Mouse (Mus musculus): ENCODE results near the gene 1300017J02Rik. TPM values are rescaled to one million over a fixed set of nuclear protein-coding genes. Genes with fewer than 3 reads are reported as not detected.

1300017J02Rik gene
- total and polyA plus RNA-seq, 2 experiments from 2014 or later: 0.31 to 0.50 TPM

DNA sequence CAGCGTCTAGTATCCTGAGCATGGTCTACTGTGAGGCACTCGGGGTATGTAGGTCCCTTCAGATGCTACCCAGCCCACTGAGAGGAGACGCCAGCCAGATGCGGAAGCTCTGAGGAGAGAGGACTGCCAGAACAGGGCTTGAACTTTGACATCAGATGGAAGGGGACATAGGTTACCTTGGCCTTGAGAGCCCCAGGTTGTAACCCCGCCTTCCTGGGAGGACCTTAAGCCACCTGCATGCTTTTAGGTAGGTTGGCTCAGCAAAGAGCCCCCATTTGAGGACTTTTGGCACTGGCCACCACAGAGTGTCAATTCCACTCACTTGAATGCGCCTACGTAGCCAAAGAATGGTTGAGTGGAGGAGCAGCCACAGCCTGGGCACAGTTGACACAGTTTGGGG, 80.2 kb downstream of the 1300017J02Rik start:
- Histone ChIP-seq H3K36me3 (ENCODE audit: insufficient read depth, low read length) (no peaks in the 10 kb centered on the region), H3K27ac (no peak overlapping the region), H3K9ac (replicated peaks; ENCODE audit: low read length) (no peak overlapping the region), H3K4me1 (ENCODE audit: insufficient read depth, low read length) (no peaks in the 10 kb centered on the region), H3K4me3 (ENCODE audit: low read length) (no peak overlapping the region), H3K9me3 (ENCODE audit: low read length) (no peaks in the 10 kb centered on the region), H3K4me2 (ENCODE audit: low read depth, low read length) (no peak overlapping the region), H3K27me3 (ENCODE audit: insufficient read depth, low read length) (no peaks in the 10 kb centered on the region)
- DNase-seq (ENCODE audit: low spot score): no peak
- no peak for ATAC-seq
- 91% methylated on average over 7 of the region's 7 CpGs for WGBS
- no peak for TF ChIP-seq CTCF (IDR thresholded peaks at IDR 0.05; ENCODE audit: low read depth)

DNA sequence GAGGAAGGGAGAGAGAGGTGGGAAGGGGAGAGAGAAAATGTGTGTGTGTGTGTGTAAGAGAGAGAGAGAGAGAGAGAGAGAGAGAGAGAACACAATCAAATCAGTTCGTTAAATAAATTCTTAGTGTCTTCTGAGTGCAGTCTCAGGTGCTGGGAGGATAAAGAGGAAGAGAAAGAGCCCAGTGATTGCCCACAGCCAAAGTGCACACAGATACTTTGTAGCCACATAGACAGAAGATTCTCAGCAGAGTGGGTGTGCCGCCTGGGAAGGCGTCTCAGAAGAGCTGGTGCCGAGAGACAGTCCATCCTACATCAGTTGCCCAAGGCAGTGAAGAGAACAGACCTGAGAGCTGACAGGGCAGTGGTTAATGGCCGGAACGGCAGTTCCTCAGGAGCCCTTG, 90.6 kb downstream of the 1300017J02Rik start:
- no peaks in the 10 kb centered on the region for H3K36me3 ChIP-seq (ENCODE audit: insufficient read depth, low read length)
- no peak overlapping the region for H3K4me2 ChIP-seq (ENCODE audit: low read depth, low read length)
- H3K27ac ChIP-seq: no peak overlapping the region
- no peak for TF ChIP-seq CTCF (IDR thresholded peaks at IDR 0.05; ENCODE audit: low read depth)
- H3K4me3 ChIP-seq (ENCODE audit: low read length): no peak overlapping the region
- no peak overlapping the region for H3K9ac ChIP-seq (replicated peaks; ENCODE audit: low read length)
- WGBS: 92% methylated on average over 6 of the region's 6 CpGs
- no peaks in the 10 kb centered on the region for H3K4me1 ChIP-seq (ENCODE audit: insufficient read depth, low read length)
- no peak for ATAC-seq
- no peak for DNase-seq (ENCODE audit: low spot score)
- no peaks in the 10 kb centered on the region for H3K9me3 ChIP-seq (ENCODE audit: low read length)
- H3K27me3 ChIP-seq (ENCODE audit: insufficient read depth, low read length): no peaks in the 10 kb centered on the region

DNA sequence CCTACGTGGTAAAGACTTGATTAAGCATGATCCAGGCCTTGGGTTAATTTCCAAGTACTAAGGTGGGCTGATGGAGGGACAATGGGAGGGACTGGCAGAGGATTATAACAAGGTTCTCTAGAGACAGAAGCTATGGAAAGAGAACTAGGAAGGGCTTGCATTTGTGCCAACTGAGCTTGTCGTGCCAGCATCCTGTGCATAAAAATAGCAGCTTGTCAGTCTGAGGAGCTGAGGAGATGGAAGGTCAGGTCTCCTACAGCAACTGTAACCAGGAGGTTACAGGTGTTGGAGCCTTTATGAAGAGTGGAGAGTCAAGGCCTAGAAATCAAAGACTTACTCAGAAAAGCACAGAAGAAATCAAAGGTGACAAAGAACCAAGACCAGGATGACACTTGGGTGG, 91.3 kb downstream of the 1300017J02Rik start:
- H3K4me2 ChIP-seq (ENCODE audit: low read depth, low read length): no peak overlapping the region
- DNase-seq (ENCODE audit: low spot score): no peak

DNA sequence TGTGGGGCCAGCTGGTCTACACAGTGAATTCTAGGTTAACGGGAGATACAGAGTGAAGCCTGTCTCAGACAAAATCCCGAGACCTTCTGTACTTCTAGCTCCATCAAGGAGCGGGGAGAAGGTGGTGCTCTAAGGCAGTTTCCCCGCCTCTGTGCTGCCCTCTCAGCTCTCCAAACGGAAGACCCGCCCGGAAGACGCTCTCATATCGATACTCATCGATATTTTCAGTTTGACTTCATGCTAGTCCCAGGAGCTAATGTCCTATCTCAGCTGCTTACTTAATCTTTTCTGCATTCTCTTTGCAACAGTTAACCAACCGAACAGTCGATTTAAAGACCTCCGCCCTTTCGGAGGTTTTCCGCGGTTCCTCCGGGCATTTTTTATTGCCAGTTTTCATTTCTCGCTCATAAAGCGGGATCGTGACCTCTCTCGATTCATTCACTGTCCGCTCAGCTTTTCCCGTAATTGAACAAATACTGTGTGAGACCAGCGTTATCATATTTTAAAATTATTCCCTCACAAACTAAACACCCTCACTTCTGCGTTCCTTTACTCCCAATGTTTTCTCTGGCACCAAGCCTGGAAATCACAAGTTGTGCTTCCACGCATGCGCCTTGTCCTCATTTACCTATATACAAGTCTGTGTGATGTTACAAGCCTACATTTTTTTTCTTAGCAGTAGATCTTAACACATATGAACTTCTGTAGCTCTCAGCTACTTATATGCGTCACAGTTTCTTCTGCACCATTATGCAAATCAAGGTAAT, 92.0 kb downstream of the 1300017J02Rik start:
- Histone ChIP-seq H3K4me3 (ENCODE audit: low read length) (peak overlapping the region; percentile 8; the same call in 1 of the 2 replicates), H3K4me1 (ENCODE audit: insufficient read depth, low read length) (no peaks in the 10 kb centered on the region), H3K9me3 (ENCODE audit: low read length) (no peaks in the 10 kb centered on the region), H3K27ac (no peak overlapping the region), H3K36me3 (ENCODE audit: insufficient read depth, low read length) (no peaks in the 10 kb centered on the region), H3K4me2 (ENCODE audit: low read depth, low read length) (0 out of 2 replicates have a peak overlapping the region, but pooled peaks have one; percentile 3), H3K27me3 (ENCODE audit: insufficient read depth, low read length) (no peaks in the 10 kb centered on the region), H3K9ac (replicated peaks; ENCODE audit: low read length) (no peak overlapping the region)
- ATAC-seq (no peak), DNase-seq (ENCODE audit: low spot score) (no peak)
- TF ChIP-seq CTCF (IDR thresholded peaks at IDR 0.05; ENCODE audit: low read depth): no peak
- WGBS: 70% methylated on average over 28 of the region's 28 CpGs

More for the DNA sequence above, 91.3 kb downstream of the 1300017J02Rik start:
- Histone ChIP-seq H3K4me1 (ENCODE audit: insufficient read depth, low read length) (no peaks in the 10 kb centered on the region), H3K27ac (no peak overlapping the region), H3K4me3 (ENCODE audit: low read length) (no peak overlapping the region), H3K36me3 (ENCODE audit: insufficient read depth, low read length) (no peaks in the 10 kb centered on the region), H3K27me3 (ENCODE audit: insufficient read depth, low read length) (no peaks in the 10 kb centered on the region), H3K9me3 (ENCODE audit: low read length) (no peaks in the 10 kb centered on the region), H3K9ac (replicated peaks; ENCODE audit: low read length) (no peak overlapping the region)
- 45% methylated on average over 2 of the region's 2 CpGs for WGBS
- ATAC-seq: no peak
- no peak for TF ChIP-seq CTCF (IDR thresholded peaks at IDR 0.05; ENCODE audit: low read depth)

DNA sequence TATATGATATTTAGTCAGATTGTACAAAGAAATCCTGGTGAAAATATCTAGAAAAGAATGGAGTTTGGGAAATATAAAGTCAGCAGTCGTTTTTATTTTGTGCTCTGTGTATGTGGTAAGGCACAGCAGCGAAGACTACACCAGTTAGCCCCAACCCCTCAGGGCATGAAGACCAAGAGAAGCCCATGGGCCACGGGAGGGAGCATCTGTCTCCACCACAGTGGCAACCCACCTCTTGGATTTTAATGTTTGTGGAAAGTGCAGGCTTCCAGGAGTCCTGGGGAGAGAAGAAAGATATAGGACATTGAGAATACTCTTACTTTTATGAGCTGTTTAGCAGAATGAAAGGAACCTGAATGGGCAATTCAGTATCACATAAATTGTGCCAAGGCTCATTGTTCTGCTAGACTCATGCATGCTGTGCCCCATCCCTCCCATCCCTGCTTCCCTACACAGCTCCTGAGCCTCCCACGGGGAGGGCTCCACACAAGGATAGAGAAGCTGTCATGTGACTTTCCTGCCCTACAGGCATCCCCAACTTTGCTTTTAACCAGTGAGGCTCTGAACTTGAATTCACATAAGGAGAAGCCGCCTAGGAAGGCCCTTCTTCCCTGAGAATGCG, 96.0 kb downstream of the 1300017J02Rik start:
- Histone ChIP-seq H3K4me2 (ENCODE audit: low read depth, low read length) (no peak overlapping the region), H3K9me3 (ENCODE audit: low read length) (no peaks in the 10 kb centered on the region), H3K4me3 (ENCODE audit: low read length) (no peak overlapping the region), H3K9ac (replicated peaks; ENCODE audit: low read length) (no peak overlapping the region), H3K4me1 (ENCODE audit: insufficient read depth, low read length) (no peaks in the 10 kb centered on the region), H3K36me3 (ENCODE audit: insufficient read depth, low read length) (no peaks in the 10 kb centered on the region), H3K27ac (no peak overlapping the region), H3K27me3 (ENCODE audit: insufficient read depth, low read length) (no peaks in the 10 kb centered on the region)
- WGBS: 38% methylated on average over 6 of the region's 6 CpGs
- ATAC-seq (peak; percentile 61; the same call in 1 of the 2 replicates), DNase-seq (ENCODE audit: low spot score) (peak; percentile 39)
- no peak for TF ChIP-seq CTCF (IDR thresholded peaks at IDR 0.05; ENCODE audit: low read depth)

DNA sequence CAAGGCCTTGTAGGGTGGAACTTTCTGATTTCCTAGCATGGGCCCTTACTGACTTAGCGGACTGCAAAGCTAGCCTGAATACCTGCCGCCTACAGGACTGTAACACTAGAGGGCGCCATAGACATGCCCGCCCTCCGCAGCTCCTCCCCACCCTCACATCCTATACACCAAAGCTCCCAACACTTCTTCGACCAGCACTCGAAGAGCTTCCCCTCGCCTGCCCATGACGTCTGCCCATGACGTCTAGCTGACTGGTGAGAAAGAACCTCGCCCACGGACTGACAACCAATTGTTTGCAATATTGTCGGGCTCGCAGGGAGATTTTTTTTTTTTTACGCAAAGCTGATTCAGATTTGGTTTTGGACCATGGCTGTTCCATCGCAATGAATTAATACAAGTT, 97.0 kb downstream of the 1300017J02Rik start:
- peak; percentile 94 for TF ChIP-seq CTCF (IDR thresholded peaks at IDR 0.05; ENCODE audit: low read depth)
- Histone ChIP-seq H3K4me1 (ENCODE audit: insufficient read depth, low read length) (no peaks in the 10 kb centered on the region), H3K27ac (no peak overlapping the region), H3K9ac (replicated peaks; ENCODE audit: low read length) (no peak overlapping the region), H3K4me2 (ENCODE audit: low read depth, low read length) (peak overlapping the region; percentile 49), H3K9me3 (ENCODE audit: low read length) (no peaks in the 10 kb centered on the region), H3K27me3 (ENCODE audit: insufficient read depth, low read length) (no peaks in the 10 kb centered on the region), H3K36me3 (ENCODE audit: insufficient read depth, low read length) (no peaks in the 10 kb centered on the region), H3K4me3 (ENCODE audit: low read length) (peak overlapping the region; percentile 9)
- ATAC-seq (peak; percentile 90), DNase-seq (ENCODE audit: low spot score) (peak; percentile 83)
- WGBS: 7% methylated on average over 16 of the region's 16 CpGs

DNA sequence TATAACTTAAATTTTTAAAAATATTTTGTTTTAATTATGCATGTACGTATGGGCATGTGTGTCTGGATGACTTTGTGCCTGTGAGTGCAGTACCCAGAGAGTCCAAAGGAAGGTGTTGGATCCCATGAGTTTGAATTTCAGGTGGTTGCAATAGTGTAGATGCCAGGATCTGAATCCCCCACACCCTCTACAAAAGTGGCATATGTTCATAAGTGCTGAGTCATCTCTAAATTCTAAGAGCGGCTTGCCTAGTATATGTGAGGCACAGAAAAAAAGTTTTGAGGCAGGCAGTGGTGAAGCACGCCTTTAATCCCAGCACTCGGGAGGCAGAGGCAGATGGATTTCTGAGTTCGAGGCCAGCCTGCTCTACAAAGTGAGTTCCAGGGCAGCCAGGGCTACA, 99.1 kb downstream of the 1300017J02Rik start:
- WGBS: 91% methylated on average over 5 of the region's 5 CpGs
- TF ChIP-seq CTCF (IDR thresholded peaks at IDR 0.05; ENCODE audit: low read depth): no peak
- Histone ChIP-seq H3K4me3 (ENCODE audit: low read length) (no peak overlapping the region), H3K4me1 (ENCODE audit: insufficient read depth, low read length) (no peaks in the 10 kb centered on the region), H3K27me3 (ENCODE audit: insufficient read depth, low read length) (no peaks in the 10 kb centered on the region), H3K4me2 (ENCODE audit: low read depth, low read length) (no peak overlapping the region), H3K9me3 (ENCODE audit: low read length) (no peaks in the 10 kb centered on the region), H3K36me3 (ENCODE audit: insufficient read depth, low read length) (no peaks in the 10 kb centered on the region), H3K27ac (no peak overlapping the region), H3K9ac (replicated peaks; ENCODE audit: low read length) (no peak overlapping the region)
- DNase-seq (ENCODE audit: low spot score) (no peak), ATAC-seq (no peak)
